Mouse (Mus musculus) midbrain, embryonic 16.5 days (tissue): ENCODE results near the gene Ston2. TPM values are rescaled to one million over a fixed set of nuclear protein-coding genes. Genes with fewer than 3 reads are reported as not detected.

ENCODE experiments used
- ATAC-seq: fragments of 200-750 bp; cut with Nextera tagmentation; 2 replicates; pipeline ENCODE4 v1.8.0; 2017; ENCODE audit warnings: moderate TSS enrichment
- H3K27ac ChIP-seq: fragments of 300-500 bp; sonication (generic); 2 replicates; pipeline ENCODE4 v1.5.1; 2014; ENCODE audit warnings: mild to moderate bottlenecking, low read length, mixed read lengths
- H3K27me3 ChIP-seq: fragments of 300-500 bp; sonication (generic); 2 replicates; pipeline ENCODE4 v1.6.1; 2014; ENCODE audit warnings: low read depth, low read length, mixed read lengths; ENCODE audit not compliant: control insufficient read depth, insufficient read depth
- H3K36me3 ChIP-seq: fragments of 300-500 bp; sonication (generic); 2 replicates; pipeline ENCODE4 v1.6.1; 2014; ENCODE audit warnings: mild to moderate bottlenecking, low read length, moderate library complexity, mixed read lengths; ENCODE audit not compliant: control insufficient read depth, insufficient read depth
- H3K4me1 ChIP-seq: fragments of 300-500 bp; sonication (generic); 2 replicates; pipeline ENCODE4 v1.6.1; 2014; ENCODE audit warnings: mild to moderate bottlenecking, low read length, mixed read lengths; ENCODE audit not compliant: control insufficient read depth, insufficient read depth
- H3K4me2 ChIP-seq: fragments of 300-500 bp; sonication (generic); 2 replicates; pipeline ENCODE4 v1.6.1; 2014; ENCODE audit warnings: mild to moderate bottlenecking, low read length, mixed read lengths
- H3K4me3 ChIP-seq: fragments of 300-500 bp; sonication (generic); 2 replicates; pipeline ENCODE4 v1.5.1; 2014; ENCODE audit warnings: low read depth, mild to moderate bottlenecking, low read length, moderate library complexity, mixed read lengths
- H3K9ac ChIP-seq: fragments of 300-500 bp; sonication (generic); 2 replicates; pipeline ENCODE4 v1.6.1; 2014; ENCODE audit warnings: low read depth, low read length, mixed read lengths
- H3K9me3 ChIP-seq: fragments of 300-500 bp; sonication (generic); replicated peaks from 2 replicates; pipeline ENCODE4 v1.6.1; 2014; ENCODE audit warnings: mild to moderate bottlenecking, low read length, mixed read lengths; ENCODE audit not compliant: control insufficient read depth, poor library complexity, severe bottlenecking
- WGBS: fragments of 180-500 bp; shearing (Covaris S2); extraction: QIAGEN DNeasy Blood & Tissue Kit; methylation state at CpG from one replicate; pipeline ENCODE4 v1.1.7; 2014; 5-methylcytosine and 5-hydroxymethylcytosine counted together
- polyA plus RNA-seq: library from polyadenylated mRNA; unstranded; fragments of >200 nt; fragmentation: Nextera tagmentation; extraction: Ambion mirVana; gene quantifications from 2 replicates; pipeline ENCODE4 v1.2.1, GENCODE M21; 2015

Ston2 gene
- polyA plus RNA-seq, 1 experiment from 2014 or later: 5.2 TPM

DNA sequence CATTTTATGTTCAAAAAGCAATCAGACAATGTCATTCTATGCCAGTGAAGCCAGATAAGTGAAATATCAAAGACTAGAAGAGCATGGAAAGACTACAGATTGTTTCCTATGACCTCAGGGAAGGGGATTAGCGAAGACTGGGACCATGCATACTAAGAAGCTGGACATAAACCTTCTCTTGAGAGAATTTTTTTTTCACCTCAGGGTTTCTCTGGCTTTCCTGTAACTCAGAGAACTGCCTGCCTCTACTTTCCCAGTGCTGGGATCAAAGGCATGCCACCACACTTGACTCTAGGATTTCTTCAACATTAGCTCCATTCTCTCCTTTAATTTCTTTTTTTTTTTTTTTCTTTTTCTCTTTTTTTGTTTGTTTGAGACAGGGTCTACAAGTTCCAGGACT lies 197.0 kb downstream of the Ston2 start:
- no peak overlapping the region for H3K4me3 ChIP-seq

DNA sequence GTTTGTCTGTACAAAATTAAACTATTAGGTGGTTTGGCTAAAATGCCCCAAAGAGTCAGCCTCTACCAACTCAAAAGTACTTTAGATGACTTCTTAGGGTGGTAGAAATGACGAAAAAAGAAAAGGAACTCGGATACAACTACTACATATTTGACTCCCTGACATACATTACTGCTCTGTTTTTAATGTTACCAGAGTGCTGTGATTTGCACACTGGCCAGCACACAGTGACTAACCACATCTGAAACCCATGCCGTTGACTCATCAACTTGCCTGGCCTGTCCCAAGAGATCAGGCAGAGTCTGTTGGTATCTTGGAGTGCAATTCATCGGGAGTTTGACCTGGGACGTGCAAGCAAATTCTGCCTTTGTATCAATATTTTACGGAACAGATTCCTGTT lies 197.5 kb downstream of the Ston2 start:
- H3K36me3 ChIP-seq: no peaks in the 10 kb centered on the region
- H3K4me1 ChIP-seq: peaks cover 15% of the 10 kb centered on the region
- no peaks in the 10 kb centered on the region for H3K9me3 ChIP-seq
- ATAC-seq: no peak
- peak overlapping the region; percentile 83 for H3K9ac ChIP-seq
- peak overlapping the region; percentile 71 for H3K4me2 ChIP-seq
- no peaks in the 10 kb centered on the region for H3K27me3 ChIP-seq
- 17% methylated on average over 6 of the region's 6 CpGs for WGBS
- H3K27ac ChIP-seq: peak overlapping the region; percentile 100
- peak overlapping the region; percentile 87 for H3K4me3 ChIP-seq

More for the DNA sequence above, 197.0 kb downstream of the Ston2 start:
- Histone ChIP-seq H3K27me3 (no peaks in the 10 kb centered on the region), H3K4me2 (peak overlapping the region; percentile 71), H3K27ac (no peak overlapping the region; the same call in 1 of the 2 replicates), H3K36me3 (no peaks in the 10 kb centered on the region), H3K9me3 (no peaks in the 10 kb centered on the region), H3K4me1 (peaks cover 15% of the 10 kb centered on the region), H3K9ac (no peak overlapping the region; the same call in 1 of the 2 replicates)
- 27% methylated on average over 1 of the region's 1 CpGs for WGBS
- no peak for ATAC-seq

DNA sequence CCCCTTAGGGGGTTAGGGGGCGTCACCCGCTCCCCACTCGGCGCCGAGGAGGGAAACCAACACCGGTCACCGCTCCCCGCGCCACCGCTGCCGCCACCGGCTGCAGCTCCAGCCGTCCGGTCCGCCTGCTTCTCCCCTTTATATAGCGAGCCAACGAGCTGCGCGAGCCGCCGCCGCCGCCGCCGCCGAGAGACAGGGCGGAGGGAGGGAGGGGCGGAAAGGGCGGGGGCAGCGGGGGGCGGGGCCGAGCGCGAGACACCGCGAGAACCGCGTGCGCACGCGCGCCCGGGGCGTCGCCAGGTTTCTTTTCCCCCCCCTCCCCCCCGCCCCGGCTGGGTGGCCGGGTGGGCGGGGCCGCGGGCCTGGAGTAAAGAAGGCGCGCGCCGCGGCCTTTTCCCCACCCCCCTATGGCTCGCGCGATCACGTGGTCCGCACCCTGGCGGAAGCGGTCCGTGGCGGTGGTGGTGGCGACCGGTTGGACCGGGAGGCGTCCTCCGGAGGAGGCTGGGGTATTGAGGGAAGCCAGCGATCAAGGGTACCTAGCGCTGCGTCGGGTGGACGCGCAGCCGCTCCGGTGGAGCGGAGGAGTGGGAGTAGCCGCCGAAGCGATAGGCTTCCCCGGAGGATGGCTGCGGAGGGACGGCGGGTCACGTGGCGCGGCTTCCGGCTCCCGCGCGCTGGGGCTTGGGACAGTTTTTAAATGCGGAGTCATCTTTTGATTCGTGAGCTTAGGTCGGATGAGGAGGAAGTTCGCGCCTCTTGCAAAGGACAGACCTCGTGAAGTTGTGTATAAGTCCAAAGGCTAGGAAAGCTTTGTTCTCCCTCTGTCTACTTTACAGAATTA lies 198.1 kb downstream of the Ston2 start, which contains the start of gene Gtf2a1:
Gene Gtf2a1 (minus strand): TSS at position 641 of the 844 bp plus-strand sequence.
- WGBS: under 1% methylated on average over 69 of the region's 99 CpGs

DNA sequence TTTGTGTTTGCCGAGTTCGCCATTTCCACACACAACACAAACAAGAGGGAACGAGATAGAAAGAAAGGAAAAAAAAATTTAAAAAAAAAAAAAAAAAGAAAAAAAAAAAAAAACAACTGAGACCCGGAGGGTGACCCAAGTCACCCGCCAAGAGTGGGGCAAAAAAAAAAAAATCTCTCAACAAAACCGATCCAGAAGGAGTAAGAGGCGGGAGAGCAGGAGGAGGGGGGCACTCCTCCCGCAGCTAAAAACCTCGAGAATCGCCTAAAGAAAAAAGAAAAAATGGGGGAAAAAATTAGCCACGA lies 198.7 kb downstream of the Ston2 start:
- no peaks in the 10 kb centered on the region for H3K27me3 ChIP-seq
- peak overlapping the region; percentile 21 for H3K4me2 ChIP-seq
- no peaks in the 10 kb centered on the region for H3K9me3 ChIP-seq
- 0% methylated on average over 11 of the region's 11 CpGs for WGBS
- peak overlapping the region; percentile 99 for H3K9ac ChIP-seq
- ATAC-seq: no peak
- H3K4me3 ChIP-seq: peak overlapping the region; percentile 87
- no peaks in the 10 kb centered on the region for H3K36me3 ChIP-seq
- peak overlapping the region; percentile 100 for H3K27ac ChIP-seq
- peaks cover 15% of the 10 kb centered on the region for H3K4me1 ChIP-seq

More for the DNA sequence above, 198.1 kb downstream of the Ston2 start, which contains the start of gene Gtf2a1:
- Histone ChIP-seq H3K27ac (peak within 1 kb of the TSS; percentile 100), H3K4me1 (peaks cover 15% of the 10 kb centered on the region), H3K9ac (peak within 1 kb of the TSS; percentile 99), H3K9me3 (no peaks in the 10 kb centered on the region), H3K4me3 (peak within 1 kb of the TSS; percentile 87), H3K27me3 (no peaks in the 10 kb centered on the region), H3K36me3 (no peaks in the 10 kb centered on the region), H3K4me2 (peak within 1 kb of the TSS; percentile 71)
- ATAC-seq: peak; percentile 86

DNA sequence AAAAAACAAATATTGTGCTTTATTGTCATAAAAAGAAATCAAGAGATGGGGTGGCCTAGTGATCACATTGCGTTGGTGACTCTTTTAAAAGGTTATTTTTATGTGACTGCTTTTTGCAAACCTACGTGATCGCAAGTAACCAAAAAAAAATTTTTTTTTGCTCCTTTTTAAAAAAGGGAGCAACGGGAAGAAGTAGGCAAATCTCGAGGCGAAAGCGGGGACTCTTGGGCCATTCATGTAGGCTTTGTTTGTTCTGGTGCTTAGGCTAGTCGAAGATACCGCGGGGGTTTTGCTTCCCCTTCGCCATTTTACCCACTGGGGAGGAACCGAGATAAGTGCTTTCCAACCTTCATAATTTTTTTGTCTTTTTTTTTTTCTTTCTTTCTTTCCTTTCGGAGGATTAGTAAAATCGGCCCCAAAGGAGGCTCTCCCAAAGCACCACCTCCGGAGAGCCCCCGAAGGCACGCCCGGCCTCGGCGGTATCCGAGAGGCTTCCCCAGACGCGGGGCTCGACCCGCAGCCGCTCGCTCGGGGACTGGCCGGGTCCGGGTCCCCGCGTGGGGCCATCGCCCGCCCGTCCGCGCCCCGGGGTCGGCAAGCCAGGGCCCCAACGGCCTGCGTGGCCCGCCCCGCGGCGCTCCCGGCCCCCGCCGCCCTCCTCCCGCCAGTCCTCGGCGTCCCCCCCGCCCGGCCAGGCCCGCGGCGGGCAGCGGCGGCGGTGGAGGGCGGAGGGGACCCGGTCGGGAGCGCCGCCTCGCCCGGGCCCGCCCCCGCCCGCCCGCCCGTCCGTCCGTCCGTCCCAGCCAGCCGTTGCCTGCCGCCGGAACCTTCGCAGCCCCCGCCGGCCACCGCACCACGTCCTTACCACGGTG lies 199.3 kb downstream of the Ston2 start:
- under 1% methylated on average over 64 of the region's 83 CpGs for WGBS
- ATAC-seq: peak; percentile 3; the same call in 1 of the 2 replicates
- Histone ChIP-seq H3K4me1 (peaks cover 21% of the 10 kb centered on the region), H3K27ac (peak overlapping the region; percentile 100), H3K27me3 (no peaks in the 10 kb centered on the region), H3K36me3 (no peaks in the 10 kb centered on the region), H3K4me2 (peak overlapping the region; percentile 76), H3K9ac (peak overlapping the region; percentile 99), H3K9me3 (no peaks in the 10 kb centered on the region), H3K4me3 (peak overlapping the region; percentile 87)

DNA sequence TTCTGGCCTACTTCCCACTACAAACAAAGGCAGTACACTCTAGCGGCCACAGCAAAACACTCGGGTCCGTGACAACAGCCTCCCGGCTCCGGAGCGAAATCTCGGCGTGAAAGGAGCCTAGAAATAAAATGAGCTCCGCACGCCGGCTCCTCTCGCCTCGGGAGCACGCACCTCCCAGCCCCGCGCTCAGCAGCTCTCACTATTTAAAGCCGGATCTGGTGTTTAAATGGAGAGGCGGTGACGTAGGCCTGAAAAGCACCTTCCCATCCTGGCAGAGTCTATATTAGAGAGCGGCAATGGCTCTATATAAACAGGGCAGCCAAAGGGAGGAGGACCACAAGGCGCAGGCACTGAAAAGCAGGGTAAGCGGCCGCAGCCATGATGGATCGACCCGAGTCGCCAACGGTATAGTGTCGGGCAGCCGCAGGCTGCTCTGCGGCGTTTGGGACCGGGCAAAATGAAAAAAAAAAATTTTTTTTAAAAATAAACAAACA lies 200.0 kb downstream of the Ston2 start:
- Histone ChIP-seq H3K9ac (peak overlapping the region; percentile 99), H3K27me3 (no peaks in the 10 kb centered on the region), H3K36me3 (no peaks in the 10 kb centered on the region), H3K27ac (peak overlapping the region; percentile 100), H3K9me3 (no peaks in the 10 kb centered on the region), H3K4me1 (peaks cover 27% of the 10 kb centered on the region), H3K4me3 (peak overlapping the region; percentile 87), H3K4me2 (peak overlapping the region; percentile 76)
- WGBS: under 1% methylated on average over 32 of the region's 32 CpGs
- ATAC-seq: peak; percentile 91

DNA sequence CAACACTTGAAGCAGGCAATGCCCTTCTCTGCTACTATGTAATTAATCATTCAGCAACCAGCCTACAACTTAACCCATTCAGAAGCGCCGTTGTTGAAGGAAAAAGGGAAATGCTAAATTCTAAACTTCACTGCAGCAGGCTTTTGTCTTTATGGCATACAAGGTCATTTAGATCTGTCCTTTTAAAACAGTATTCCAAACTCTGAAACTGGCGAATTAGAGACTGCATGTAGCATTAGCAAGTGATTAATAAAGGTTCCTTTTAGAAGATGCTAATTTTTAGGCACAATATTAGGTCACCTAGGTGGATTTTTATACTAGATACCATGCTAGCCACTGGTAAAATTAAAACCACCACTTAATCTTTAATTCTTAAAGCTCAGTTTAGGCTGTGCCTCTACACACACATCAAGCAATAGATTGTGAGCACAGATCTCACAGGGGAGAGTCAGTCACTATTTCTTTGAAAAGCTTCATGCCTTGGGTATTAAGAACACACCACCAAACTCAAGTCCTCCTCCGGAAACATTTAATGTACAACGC lies 200.6 kb downstream of the Ston2 start:
- H3K4me2 ChIP-seq: peak overlapping the region; percentile 76
- H3K27me3 ChIP-seq: no peaks in the 10 kb centered on the region
- ATAC-seq: no peak; the same call in 1 of the 2 replicates
- WGBS: 5% methylated on average over 5 of the region's 5 CpGs
- peaks cover 34% of the 10 kb centered on the region for H3K4me1 ChIP-seq
- H3K9me3 ChIP-seq: no peaks in the 10 kb centered on the region
- H3K9ac ChIP-seq: peak overlapping the region; percentile 99
- peak overlapping the region; percentile 87 for H3K4me3 ChIP-seq
- no peaks in the 10 kb centered on the region for H3K36me3 ChIP-seq
- H3K27ac ChIP-seq: peak overlapping the region; percentile 100

DNA sequence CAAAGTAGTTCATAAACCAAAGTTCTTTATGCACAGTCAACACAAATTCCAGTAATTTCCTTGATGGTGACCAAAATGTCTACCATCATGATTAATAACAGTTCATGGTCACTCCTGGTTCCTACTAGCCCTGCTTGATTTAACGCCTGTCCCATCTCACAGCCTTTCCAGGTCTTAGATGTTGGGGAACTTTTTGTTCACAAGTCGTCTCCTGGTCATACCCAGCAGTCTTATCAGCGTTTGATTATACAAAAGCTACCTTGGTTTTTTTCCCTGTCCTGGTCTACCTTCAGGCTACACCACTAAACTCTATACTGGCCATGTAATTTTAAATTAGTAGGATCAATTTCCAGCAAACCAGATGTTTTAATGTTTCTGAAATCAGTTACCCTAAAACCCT lies 201.1 kb downstream of the Ston2 start:
- H3K36me3 ChIP-seq: no peaks in the 10 kb centered on the region
- no peaks in the 10 kb centered on the region for H3K9me3 ChIP-seq
- H3K4me3 ChIP-seq: peak overlapping the region; percentile 87
- H3K27ac ChIP-seq: peak overlapping the region; percentile 100
- H3K9ac ChIP-seq: peak overlapping the region; percentile 99
- no peak for ATAC-seq
- no peaks in the 10 kb centered on the region for H3K27me3 ChIP-seq
- H3K4me1 ChIP-seq: peaks cover 34% of the 10 kb centered on the region
- H3K4me2 ChIP-seq: peak overlapping the region; percentile 76
- 59% methylated on average over 3 of the region's 3 CpGs for WGBS
